Mouse (Mus musculus): ENCODE measurements at regions not wholly inside any gene's neighbourhood (a gene's known extent, or its start where the extent isn't known, plus 50 kb on each side); places are given as distances from the start of the nearest gene placed in this dataset.

DNA sequence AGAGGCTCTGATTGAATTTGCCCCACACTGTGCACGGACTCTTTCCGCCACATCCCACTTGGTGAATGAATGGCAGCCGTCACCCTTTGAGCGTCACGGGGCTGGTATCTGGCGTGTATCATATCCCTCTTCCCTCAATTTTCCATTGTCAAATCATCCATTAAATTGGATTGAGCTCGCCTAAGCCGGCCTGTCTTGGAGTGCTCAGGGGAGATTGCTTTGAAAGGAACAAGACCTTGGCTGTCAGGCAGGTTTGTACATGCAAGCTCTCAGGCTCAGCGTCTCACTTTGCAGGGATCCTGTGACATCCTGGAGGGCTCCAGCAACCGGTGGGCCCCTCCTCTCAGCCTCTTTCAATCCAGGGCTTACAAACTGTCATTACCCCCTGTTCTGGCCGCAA lies 275.7 kb upstream of the Ptbp2 start:
- TF ChIP-seq CTCF (IDR thresholded peaks at IDR 0.05) = no peak
- TF ChIP-seq EP300 (IDR thresholded peaks at IDR 0.05) = no peak
- no peak for ATAC-seq
- H3K36me3 ChIP-seq (ENCODE audit: insufficient read depth, low read length) = no peaks in the 10 kb centered on the region
- no peak for DNase-seq (ENCODE audit: low spot score)
- no peak overlapping the region for H3K9ac ChIP-seq (replicated peaks; ENCODE audit: low read depth)
- H3K4me1 ChIP-seq (ENCODE audit: insufficient read depth, low read depth, low read length) = no peaks in the 10 kb centered on the region
- H3K4me2 ChIP-seq (replicated peaks; ENCODE audit: low read depth, low read length) = no peak overlapping the region
- no peak overlapping the region for H3K27ac ChIP-seq (ENCODE audit: low read length)
- no peaks in the 10 kb centered on the region for H3K27me3 ChIP-seq (replicated peaks; ENCODE audit: insufficient read depth, low read length)
- 34% methylated on average over 11 of the region's 11 CpGs for WGBS
- H3K4me3 ChIP-seq (ENCODE audit: low read depth, low read length) = no peak overlapping the region
- no peaks in the 10 kb centered on the region for H3K9me3 ChIP-seq (ENCODE audit: low read length)

DNA sequence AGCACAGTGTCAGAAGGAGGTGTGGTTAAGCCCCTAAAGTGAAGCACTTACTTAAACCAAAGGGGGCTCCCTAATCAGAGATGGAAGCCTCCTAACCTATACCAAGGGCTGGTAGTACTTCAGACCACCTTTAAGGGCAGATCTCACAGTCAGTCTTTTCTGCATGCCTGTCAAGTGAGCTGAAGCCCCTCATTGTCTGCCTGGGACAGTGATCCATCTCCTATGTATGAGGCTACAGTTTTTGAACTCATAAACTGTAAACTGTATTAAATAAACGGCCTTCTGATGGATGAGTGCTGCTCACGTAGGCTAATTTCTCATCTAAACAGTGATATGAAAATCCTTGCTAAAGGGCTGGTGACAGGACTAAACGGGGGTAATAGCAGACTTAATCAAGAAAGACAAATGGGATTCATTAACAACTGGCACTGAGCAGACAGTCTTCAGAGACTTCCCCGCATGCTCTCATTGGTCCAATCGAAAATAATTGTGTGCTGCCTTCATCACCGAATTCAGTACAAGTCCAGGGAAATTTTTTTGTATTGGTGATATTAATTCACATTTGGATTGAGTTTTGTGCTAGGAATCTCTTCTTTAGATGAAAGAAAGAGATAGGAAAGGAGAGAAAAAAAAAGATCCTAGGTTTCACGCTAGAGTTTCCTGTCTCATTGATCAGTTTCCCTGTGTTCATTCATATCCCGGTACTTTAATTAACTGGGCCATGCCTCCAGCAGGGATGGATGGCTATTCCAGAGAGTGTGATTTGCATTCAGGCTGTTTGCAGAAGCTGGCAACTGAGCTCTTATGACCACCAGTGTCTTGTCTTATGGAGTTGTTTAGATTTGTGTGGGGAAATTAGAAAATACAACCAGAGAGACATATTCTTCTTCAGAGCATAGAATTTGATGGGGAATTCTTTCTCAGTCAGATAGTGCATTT lies 271.2 kb upstream of the Ptbp2 start:
- Histone ChIP-seq H3K36me3 (ENCODE audit: insufficient read depth, low read length) (no peaks in the 10 kb centered on the region), H3K9me3 (ENCODE audit: low read length) (no peaks in the 10 kb centered on the region), H3K4me2 (replicated peaks; ENCODE audit: low read depth, low read length) (no peak overlapping the region), H3K27ac (ENCODE audit: low read length) (no peak overlapping the region), H3K9ac (replicated peaks; ENCODE audit: low read depth) (no peak overlapping the region), H3K4me3 (ENCODE audit: low read depth, low read length) (no peak overlapping the region), H3K27me3 (replicated peaks; ENCODE audit: insufficient read depth, low read length) (no peaks in the 10 kb centered on the region), H3K4me1 (ENCODE audit: insufficient read depth, low read depth, low read length) (no peaks in the 10 kb centered on the region)
- WGBS = 62% methylated on average over 8 of the region's 8 CpGs
- DNase-seq (ENCODE audit: low spot score) = no peak
- no peak for ATAC-seq
- no peak for TF ChIP-seq EP300 (IDR thresholded peaks at IDR 0.05)
- TF ChIP-seq CTCF (IDR thresholded peaks at IDR 0.05) = no peak

DNA sequence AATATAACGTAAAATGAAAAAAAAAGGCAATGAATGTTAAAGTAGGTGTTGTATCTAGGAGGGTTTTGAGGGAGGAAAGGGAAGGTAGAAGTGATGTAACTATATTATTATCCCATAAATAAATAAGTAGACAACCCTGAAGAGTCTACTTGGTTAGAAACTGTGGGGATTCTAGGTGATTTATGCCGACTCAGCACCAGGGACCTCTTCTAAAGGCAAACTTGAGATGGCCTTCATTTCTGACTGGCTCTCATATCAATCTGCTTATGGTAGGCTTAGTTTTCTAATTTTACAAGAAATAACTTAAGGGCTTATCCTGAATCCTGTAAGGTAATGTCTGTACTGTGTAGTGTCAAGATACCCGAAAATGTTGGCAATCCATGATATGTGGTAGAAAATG lies 263.0 kb upstream of the Ptbp2 start:
- H3K27me3 ChIP-seq (replicated peaks; ENCODE audit: insufficient read depth, low read length) = no peaks in the 10 kb centered on the region
- TF ChIP-seq EP300 (IDR thresholded peaks at IDR 0.05) (no peak), CTCF (IDR thresholded peaks at IDR 0.05) (no peak)
- 90% methylated on average over 3 of the region's 3 CpGs for WGBS
- H3K4me1 ChIP-seq (ENCODE audit: insufficient read depth, low read depth, low read length) = no peaks in the 10 kb centered on the region
- ATAC-seq (no peak), DNase-seq (ENCODE audit: low spot score) (no peak)
- H3K36me3 ChIP-seq (ENCODE audit: insufficient read depth, low read length) = no peaks in the 10 kb centered on the region
- no peak overlapping the region for H3K4me2 ChIP-seq (replicated peaks; ENCODE audit: low read depth, low read length)
- H3K27ac ChIP-seq (ENCODE audit: low read length) = no peak overlapping the region
- H3K9me3 ChIP-seq (ENCODE audit: low read length) = no peaks in the 10 kb centered on the region
- H3K4me3 ChIP-seq (ENCODE audit: low read depth, low read length) = no peak overlapping the region
- no peak overlapping the region for H3K9ac ChIP-seq (replicated peaks; ENCODE audit: low read depth)

DNA sequence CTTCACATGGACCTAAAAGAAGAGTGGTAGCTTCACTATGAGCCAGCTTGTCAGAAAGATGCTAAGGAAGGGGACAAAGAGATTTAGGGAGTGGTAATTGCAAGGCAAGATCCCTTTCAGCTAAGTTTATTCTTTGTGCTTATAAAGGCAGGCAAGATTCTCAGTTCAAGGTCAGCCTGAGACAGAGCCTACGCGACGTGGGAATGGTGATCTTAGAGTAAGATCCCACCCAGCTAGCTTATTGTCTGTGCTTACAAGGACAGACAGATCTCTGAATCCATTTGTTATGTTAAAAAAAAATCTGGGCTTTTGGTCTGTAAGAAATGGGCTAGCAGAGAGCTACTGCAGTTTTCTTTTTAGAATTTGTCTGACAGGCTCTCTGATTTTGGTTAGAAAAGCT lies 253.3 kb upstream of the Ptbp2 start:
- DNase-seq (ENCODE audit: low spot score) = no peak
- no peaks in the 10 kb centered on the region for H3K36me3 ChIP-seq (ENCODE audit: insufficient read depth, low read length)
- no peak overlapping the region for H3K4me2 ChIP-seq (replicated peaks; ENCODE audit: low read depth, low read length)
- H3K4me1 ChIP-seq (ENCODE audit: insufficient read depth, low read depth, low read length) = no peaks in the 10 kb centered on the region
- no peak overlapping the region for H3K9ac ChIP-seq (replicated peaks; ENCODE audit: low read depth)
- no peaks in the 10 kb centered on the region for H3K27me3 ChIP-seq (replicated peaks; ENCODE audit: insufficient read depth, low read length)
- no peak for TF ChIP-seq EP300 (IDR thresholded peaks at IDR 0.05)
- TF ChIP-seq CTCF (IDR thresholded peaks at IDR 0.05) = no peak
- no peaks in the 10 kb centered on the region for H3K9me3 ChIP-seq (ENCODE audit: low read length)
- H3K27ac ChIP-seq (ENCODE audit: low read length) = no peak overlapping the region
- no peak for ATAC-seq
- WGBS = 93% methylated on average over 3 of the region's 3 CpGs
- H3K4me3 ChIP-seq (ENCODE audit: low read depth, low read length) = no peak overlapping the region

DNA sequence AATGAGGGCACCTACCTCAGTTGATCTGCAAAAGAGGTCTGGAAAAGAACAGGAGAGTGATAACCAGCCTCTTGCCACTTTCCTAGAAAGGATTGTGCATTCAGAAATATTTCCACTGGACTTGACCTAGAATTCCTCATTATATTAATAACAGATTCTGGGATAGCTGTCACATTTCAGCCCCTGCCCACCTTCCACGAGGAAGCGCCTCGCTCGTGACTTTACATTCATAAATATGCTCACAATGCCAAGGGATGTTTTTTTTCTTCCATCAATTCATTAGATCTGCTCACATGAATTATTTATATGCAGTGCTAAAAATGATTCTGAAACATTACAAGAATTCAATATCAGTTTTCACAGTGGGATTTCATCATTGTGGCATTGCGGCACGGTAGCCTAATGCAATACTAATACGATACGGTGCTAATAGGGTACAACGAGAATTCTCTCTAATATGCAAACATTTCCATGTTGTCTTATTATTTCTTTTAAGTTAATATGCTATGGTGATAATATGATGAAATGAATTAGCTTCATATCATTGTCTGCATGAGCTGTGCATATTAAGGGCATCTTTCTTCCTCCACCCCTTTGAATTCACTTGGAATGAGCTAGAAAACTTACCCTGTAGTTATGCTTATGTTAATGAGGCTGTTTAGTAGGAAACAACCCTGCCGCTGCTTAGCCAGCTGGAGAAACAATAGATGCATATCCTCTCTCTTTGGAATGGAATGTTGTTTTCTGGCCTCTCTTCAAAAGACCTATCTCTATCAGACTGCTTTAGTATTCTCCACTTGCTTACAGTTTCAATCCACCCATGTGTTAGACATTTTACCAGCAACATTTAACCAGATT lies 235.8 kb upstream of the Ptbp2 start:
- Histone ChIP-seq H3K27me3 (replicated peaks; ENCODE audit: insufficient read depth, low read length) (no peaks in the 10 kb centered on the region), H3K36me3 (ENCODE audit: insufficient read depth, low read length) (no peaks in the 10 kb centered on the region), H3K4me3 (ENCODE audit: low read depth, low read length) (no peak overlapping the region), H3K4me1 (ENCODE audit: insufficient read depth, low read depth, low read length) (no peaks in the 10 kb centered on the region), H3K27ac (ENCODE audit: low read length) (no peak overlapping the region), H3K9me3 (ENCODE audit: low read length) (no peaks in the 10 kb centered on the region), H3K4me2 (replicated peaks; ENCODE audit: low read depth, low read length) (no peak overlapping the region), H3K9ac (replicated peaks; ENCODE audit: low read depth) (no peak overlapping the region)
- WGBS = 88% methylated on average over 10 of the region's 10 CpGs
- TF ChIP-seq EP300 (IDR thresholded peaks at IDR 0.05) = no peak
- TF ChIP-seq CTCF (IDR thresholded peaks at IDR 0.05) = no peak
- DNase-seq (ENCODE audit: low spot score) (no peak), ATAC-seq (no peak)

DNA sequence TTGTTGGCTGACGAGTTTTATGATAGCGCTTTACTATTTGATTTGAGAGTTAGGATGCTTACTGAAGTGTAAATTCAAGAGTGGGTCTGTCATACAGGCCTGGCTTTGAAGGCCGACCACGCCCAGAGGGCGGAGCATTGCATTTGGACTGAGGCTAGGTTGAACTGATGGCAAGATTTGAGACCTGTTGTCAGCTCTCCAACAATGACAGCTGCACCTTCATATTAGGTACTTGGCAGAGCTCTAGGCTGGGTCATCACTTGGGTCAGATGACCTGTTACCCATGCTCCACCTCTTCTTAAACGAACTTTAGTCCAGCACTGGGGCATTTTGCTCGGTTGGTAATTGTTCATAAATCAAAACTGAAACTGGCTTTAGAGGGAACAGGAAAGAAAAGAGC lies 231.1 kb upstream of the Ptbp2 start:
- Histone ChIP-seq H3K4me1 (ENCODE audit: insufficient read depth, low read depth, low read length) (no peaks in the 10 kb centered on the region), H3K4me3 (ENCODE audit: low read depth, low read length) (no peak overlapping the region), H3K36me3 (ENCODE audit: insufficient read depth, low read length) (no peaks in the 10 kb centered on the region), H3K4me2 (replicated peaks; ENCODE audit: low read depth, low read length) (no peak overlapping the region), H3K9me3 (ENCODE audit: low read length) (no peaks in the 10 kb centered on the region), H3K9ac (replicated peaks; ENCODE audit: low read depth) (no peak overlapping the region), H3K27me3 (replicated peaks; ENCODE audit: insufficient read depth, low read length) (no peaks in the 10 kb centered on the region), H3K27ac (ENCODE audit: low read length) (no peak overlapping the region)
- WGBS = 86% methylated on average over 7 of the region's 7 CpGs
- ATAC-seq (no peak), DNase-seq (ENCODE audit: low spot score) (no peak)
- TF ChIP-seq EP300 (IDR thresholded peaks at IDR 0.05) (no peak), CTCF (IDR thresholded peaks at IDR 0.05) (no peak)

Measured in lung, postnatal 0 days (tissue).